Mouse (Mus musculus) myocyte (in vitro differentiated cells): ENCODE data around the gene B3galt4. TPM values are rescaled to one million over a fixed set of nuclear protein-coding genes. Genes with fewer than 3 reads are reported as not detected.

ENCODE experiments used
- H3K27me3 ChIP-seq: one replicate; pipeline ENCODE4 v1.6.1; 2011; ENCODE audit not compliant: control insufficient read depth, insufficient read depth, insufficient read length
- H3K36me3 ChIP-seq: one replicate; pipeline ENCODE4 v1.6.1; 2011; ENCODE audit not compliant: control insufficient read depth, insufficient read depth
- H3K4me2 ChIP-seq: one replicate; pipeline ENCODE4 v1.6.1; 2011; ENCODE audit warnings: low read depth, control low read depth
- H3K4me3 ChIP-seq: one replicate; pipeline ENCODE4 v1.5.1; 2011; ENCODE audit warnings: mild to moderate bottlenecking, control low read depth, moderate library complexity
- H3K79me2 ChIP-seq: one replicate; pipeline ENCODE4 v1.6.1; 2011; ENCODE audit not compliant: control insufficient read depth, insufficient read depth
- H3ac ChIP-seq: one replicate; pipeline ENCODE4 v1.6.1; 2011; ENCODE audit not compliant: control insufficient read depth, insufficient read length
- CEBPB ChIP-seq: IDR thresholded peaks from 2 replicates; pipeline ENCODE4 v1.6.1; 2011; ENCODE audit warnings: mild to moderate bottlenecking, moderate library complexity; ENCODE audit not compliant: poor library complexity, insufficient read depth, severe bottlenecking
- E2F4 ChIP-seq: IDR thresholded peaks from one replicate; pipeline ENCODE4 v1.6.1; 2011; ENCODE audit warnings: mild to moderate bottlenecking, control low read depth, moderate library complexity; ENCODE audit not compliant: insufficient read depth
- MAX ChIP-seq: IDR thresholded peaks from one replicate; pipeline ENCODE4 v1.6.1; 2011; ENCODE audit warnings: low read depth, mild to moderate bottlenecking, control low read depth
- MYOD1 ChIP-seq, 3 experiments: IDR thresholded peaks; one replicate each; pipeline ENCODE4 v1.6.1; 2011; ENCODE audit warnings: control low read depth in 2 of 3, low read depth in 2 of 3, mild to moderate bottlenecking in 2 of 3, moderate library complexity in 1 of 3; ENCODE audit not compliant: insufficient read length in 2 of 3, control insufficient read depth in 1 of 3
- MYOG ChIP-seq, 3 experiments: IDR thresholded peaks; one replicate each; pipeline ENCODE4 v1.6.1; 2011; ENCODE audit warnings: control low read depth in 2 of 3, low read depth in 2 of 3, mild to moderate bottlenecking in 2 of 3; ENCODE audit not compliant: insufficient read length in 2 of 3, control insufficient read depth in 1 of 3, insufficient read depth in 1 of 3
- POLR2A ChIP-seq: IDR thresholded peaks from one replicate; pipeline ENCODE4 v1.6.1; 2011; ENCODE audit warnings: low read depth, mild to moderate bottlenecking, control low read depth, moderate library complexity; ENCODE audit not compliant: insufficient read length
- POLR2AphosphoS2 ChIP-seq: IDR thresholded peaks from one replicate; pipeline ENCODE4 v1.6.1; 2011; ENCODE audit warnings: low read depth, control low read depth; ENCODE audit not compliant: insufficient read length
- REST ChIP-seq: IDR thresholded peaks from one replicate; pipeline ENCODE4 v1.6.1; 2011; ENCODE audit warnings: mild to moderate bottlenecking, control low read depth, moderate library complexity; ENCODE audit not compliant: insufficient read depth, insufficient read length
- SRF ChIP-seq: IDR thresholded peaks from one replicate; pipeline ENCODE4 v1.6.1; 2011; ENCODE audit warnings: low read depth; ENCODE audit not compliant: control insufficient read depth, insufficient read length
- TCF12 ChIP-seq: IDR thresholded peaks from one replicate; pipeline ENCODE4 v1.6.1; 2011; ENCODE audit warnings: mild to moderate bottlenecking, control low read depth; ENCODE audit not compliant: poor library complexity, insufficient read depth, severe bottlenecking
- TCF3 ChIP-seq: IDR thresholded peaks from one replicate; pipeline ENCODE4 v1.6.1; 2011; ENCODE audit warnings: low read depth, control low read depth; ENCODE audit not compliant: insufficient read length
- USF1 ChIP-seq: IDR thresholded peaks from one replicate; pipeline ENCODE4 v1.6.1; 2011; ENCODE audit warnings: low read depth, mild to moderate bottlenecking, control low read depth, moderate library complexity
- polyA plus RNA-seq: library from polyadenylated mRNA; unstranded; fragments of >200 nt; fragmentation: generic; extraction: Trizol; gene quantifications from one replicate; pipeline ENCODE4 v1.2.1, GENCODE M21; 2012; ENCODE audit warnings: missing spikeins

B3galt4 gene
- polyA plus RNA-seq, 1 experiment = 1.2 TPM

- H3K79me2 ChIP-seq = peaks cover 15% of the 10 kb centered on the region
- no peaks in the 10 kb centered on the region for H3K27me3 ChIP-seq
- no peak for TF ChIP-seq MYOD1 (IDR thresholded peaks at IDR 0.05; ENCODE audit: control insufficient read depth in 1 of 3, insufficient read length in 2 of 3, low read depth in 2 of 3)
- no peak for TF ChIP-seq CEBPB
- no peak for TF ChIP-seq TCF3
- no peak for TF ChIP-seq POLR2AphosphoS2
- H3K4me3 ChIP-seq = no peak overlapping the region
- H3K36me3 ChIP-seq = peaks cover 11% of the 10 kb centered on the region
- H3ac ChIP-seq = no peak overlapping the region
- H3K4me2 ChIP-seq = no peak overlapping the region
Observed at GRCm38 (mm10) chr17:33911813-33912414, 39.4 kb downstream of the B3galt4 start.

- Histone ChIP-seq H3K27me3 (no peaks in the 10 kb centered on the region), H3K4me2 (no peak overlapping the region), H3K79me2 (peaks cover 13% of the 10 kb centered on the region), H3ac (no peak overlapping the region), H3K4me3 (peak overlapping the region; percentile 85), H3K36me3 (peaks cover 11% of the 10 kb centered on the region)
- no peak for TF ChIP-seq POLR2A
- no peak for TF ChIP-seq REST
- TF ChIP-seq MYOG (IDR thresholded peaks at IDR 0.05; ENCODE audit: control insufficient read depth in 1 of 3, insufficient read depth in 1 of 3, insufficient read length in 2 of 3, low read depth in 2 of 3) = no peak
- no peak for TF ChIP-seq MYOD1 (IDR thresholded peaks at IDR 0.05; ENCODE audit: control insufficient read depth in 1 of 3, insufficient read length in 2 of 3, low read depth in 2 of 3)
- TF ChIP-seq USF1 = no peak
- TF ChIP-seq MAX = no peak
- TF ChIP-seq TCF12 = no peak
- no peak for TF ChIP-seq TCF3
- TF ChIP-seq SRF = no peak
- no peak for TF ChIP-seq E2F4
- TF ChIP-seq CEBPB = no peak
- no peak for TF ChIP-seq POLR2AphosphoS2
Observed at GRCm38 (mm10) chr17:33911052-33911812, 40.1 kb downstream of the B3galt4 start.

- Histone ChIP-seq H3K79me2 (peaks cover 13% of the 10 kb centered on the region), H3K36me3 (peaks cover 11% of the 10 kb centered on the region), H3ac (peak overlapping the region; percentile 44), H3K4me3 (peak overlapping the region; percentile 85), H3K4me2 (peak overlapping the region; percentile 92), H3K27me3 (no peaks in the 10 kb centered on the region)
- no peak for TF ChIP-seq SRF
- no peak for TF ChIP-seq TCF12
- no peak for TF ChIP-seq CEBPB
- no peak for TF ChIP-seq REST
- TF ChIP-seq MAX = no peak
- TF ChIP-seq MYOD1 (IDR thresholded peaks at IDR 0.05; ENCODE audit: control insufficient read depth in 1 of 3, insufficient read length in 2 of 3, low read depth in 2 of 3) = no peak
- no peak for TF ChIP-seq MYOG (IDR thresholded peaks at IDR 0.05; ENCODE audit: control insufficient read depth in 1 of 3, insufficient read depth in 1 of 3, insufficient read length in 2 of 3, low read depth in 2 of 3)
- TF ChIP-seq POLR2AphosphoS2 = no peak
- TF ChIP-seq POLR2A = no peak
- no peak for TF ChIP-seq E2F4
- no peak for TF ChIP-seq TCF3
- no peak for TF ChIP-seq USF1
Observed at GRCm38 (mm10) chr17:33910346-33911051, 40.8 kb downstream of the B3galt4 start.

GRCm38 (mm10) chr17:33909869-33910250 lies 41.4 kb downstream of the B3galt4 start:
- Histone ChIP-seq H3K79me2 (peaks cover 13% of the 10 kb centered on the region), H3K27me3 (no peaks in the 10 kb centered on the region), H3K4me2 (peak overlapping the region; percentile 92), H3ac (peak overlapping the region; percentile 44), H3K36me3 (peaks cover 11% of the 10 kb centered on the region), H3K4me3 (peak overlapping the region; percentile 85)
- TF ChIP-seq REST (no peak), MAX (no peak), POLR2AphosphoS2 (peak; percentile 46)
